Mouse (Mus musculus) MEL (cell line): ENCODE measurements around the gene Ptchd1. TPM values are rescaled to one million over a fixed set of nuclear protein-coding genes. Genes with fewer than 3 reads are reported as not detected.

Experiments
- DNase-seq: peaks from one replicate; pipeline ENCODE4 v3.0.0; 2011; ENCODE audit warnings: low read depth, low spot score
- H3K27ac ChIP-seq: 2 replicates; pipeline ENCODE4 v1.5.1; 2012; ENCODE audit warnings: low read depth, mild to moderate bottlenecking, control low read depth, low read length, moderate library complexity; ENCODE audit not compliant: control insufficient read depth
- H3K27me3 ChIP-seq, 2 experiments: fragments of 150-350 bp in 1 of 2; sonication (generic) in 1 of 2; 2 replicates each; pipeline ENCODE4 v1.6.1; 2012; ENCODE audit warnings: low read length in 2 of 2, mild to moderate bottlenecking in 2 of 2, improper control_type of control experiment in 1 of 2, moderate library complexity in 1 of 2; ENCODE audit not compliant: insufficient read depth in 2 of 2, control insufficient read depth in 1 of 2
- H3K36me3 ChIP-seq, 2 experiments: 2 replicates each; pipeline ENCODE4 v1.6.1; 2012 to 2014; ENCODE audit warnings: low read length in 2 of 2, improper control_type of control experiment in 1 of 2, inconsistent platforms in 1 of 2, mild to moderate bottlenecking in 1 of 2; ENCODE audit not compliant: insufficient read depth in 2 of 2, control insufficient read depth in 1 of 2
- H3K4me1 ChIP-seq, 2 experiments: fragments of 150-350 bp in 1 of 2; sonication (generic) in 1 of 2; 2 replicates each; pipeline ENCODE4 v1.6.1; 2012; ENCODE audit warnings: low read length in 2 of 2, improper control_type of control experiment in 1 of 2, mild to moderate bottlenecking in 1 of 2; ENCODE audit not compliant: insufficient read depth in 2 of 2, control insufficient read depth in 1 of 2
- H3K4me3 ChIP-seq, 2 experiments: fragments of 150-350 bp in 1 of 2; sonication (generic) in 1 of 2; 2 replicates each; pipeline ENCODE4 v1.5.1; 2012; ENCODE audit warnings: low read depth in 2 of 2, low read length in 2 of 2, mild to moderate bottlenecking in 2 of 2, moderate library complexity in 2 of 2, control low read depth in 1 of 2, improper control_type of control experiment in 1 of 2; ENCODE audit not compliant: control insufficient read depth in 1 of 2, insufficient read depth in 1 of 2
- H3K79me2 ChIP-seq: 2 replicates; pipeline ENCODE4 v1.6.1; 2012; ENCODE audit warnings: mild to moderate bottlenecking, low read length, moderate library complexity; ENCODE audit not compliant: control insufficient read depth, poor library complexity, insufficient read depth
- H3K9ac ChIP-seq: 2 replicates; pipeline ENCODE4 v1.6.1; 2012; ENCODE audit warnings: low read depth, mild to moderate bottlenecking, control low read depth, low read length, moderate library complexity; ENCODE audit not compliant: control insufficient read depth, poor library complexity, severe bottlenecking
- H3K9me3 ChIP-seq: fragments of 150-350 bp; sonication (generic); replicated peaks from 2 replicates; pipeline ENCODE4 v1.6.1; 2012; ENCODE audit warnings: mild to moderate bottlenecking, low read length, improper control_type of control experiment, moderate library complexity; ENCODE audit not compliant: insufficient read depth
- CHD2 ChIP-seq: IDR thresholded peaks from 2 replicates; pipeline ENCODE4 v1.6.1; 2011; ENCODE audit warnings: low read length, improper control_type of control experiment
- EP300 ChIP-seq, 2 experiments: IDR thresholded peaks; 2 replicates each; pipeline ENCODE4 v1.6.1; 2011; ENCODE audit warnings: improper control_type of control experiment in 2 of 2, low read length in 2 of 2, low read depth in 1 of 2, mild to moderate bottlenecking in 1 of 2
- GABPA ChIP-seq: IDR thresholded peaks from 2 replicates; pipeline ENCODE4 v1.6.1; 2012; ENCODE audit warnings: low read depth, mild to moderate bottlenecking, inconsistent platforms, low read length, improper control_type of control experiment, moderate library complexity
- GATA1 ChIP-seq: IDR thresholded peaks from 2 replicates; pipeline ENCODE4 v1.6.1; 2011; ENCODE audit warnings: low read depth, low read length, improper control_type of control experiment
- MEF2A ChIP-seq: IDR thresholded peaks from 2 replicates; pipeline ENCODE4 v1.6.1; 2014; ENCODE audit warnings: low read depth, mild to moderate bottlenecking, inconsistent platforms, low read length, improper control_type of control experiment; ENCODE audit not compliant: poor library complexity, insufficient replicate concordance, severe bottlenecking; ENCODE audit errors: extremely low read depth
- MYC ChIP-seq: IDR thresholded peaks from 2 replicates; pipeline ENCODE4 v1.6.1; 2011; ENCODE audit warnings: low read depth, mild to moderate bottlenecking, low read length, improper control_type of control experiment, moderate library complexity
- POLR2AphosphoS2 ChIP-seq: IDR thresholded peaks from 2 replicates; pipeline ENCODE4 v1.6.1; 2011; ENCODE audit warnings: low read length, improper control_type of control experiment
- POLR2AphosphoS5 ChIP-seq: IDR thresholded peaks from 2 replicates; pipeline ENCODE4 v1.6.1; 2012; ENCODE audit warnings: low read depth, borderline replicate concordance, mild to moderate bottlenecking, inconsistent platforms, low read length, moderate library complexity, mixed read lengths
- RCOR1 ChIP-seq: IDR thresholded peaks from 2 replicates; pipeline ENCODE4 v1.6.1; 2012; ENCODE audit warnings: low read depth, mild to moderate bottlenecking, inconsistent platforms, low read length, improper control_type of control experiment
- TAL1 ChIP-seq: IDR thresholded peaks from 2 replicates; pipeline ENCODE4 v1.6.1; 2012; ENCODE audit warnings: mild to moderate bottlenecking, inconsistent platforms, low read length, moderate library complexity, mixed read lengths
- TBP ChIP-seq: IDR thresholded peaks from 2 replicates; pipeline ENCODE4 v1.8.0; 2011; ENCODE audit warnings: low read depth, low read length, improper control_type of control experiment
- ZKSCAN1 ChIP-seq: IDR thresholded peaks from 2 replicates; pipeline ENCODE4 v1.6.1; 2012; ENCODE audit warnings: low read depth, mild to moderate bottlenecking, inconsistent platforms, low read length, improper control_type of control experiment, moderate library complexity
- polyA plus RNA-seq, 2 experiments: library from polyadenylated mRNA; stranded (reverse) in 1 of 2; unstranded in 1 of 2; fragments of >175 nt in 1 of 2; fragments of >200 nt in 1 of 2; gene quantifications; 2 replicates each; pipeline versions ENCODE4 v1.2.1 to v1.2.4; 2012; ENCODE audit warnings: low replicate concordance in 2 of 2, low read depth in 1 of 2; ENCODE audit not compliant: insufficient read length in 2 of 2, insufficient read depth in 1 of 2, missing spikeins in 1 of 2
- total RNA-seq: library from RNA; depleted of rRNA; stranded (reverse); fragments of 300-350 nt; gene quantifications from 2 replicates; pipeline ENCODE4 v1.2.3, GENCODE M21; 2012

Ptchd1 gene
- total and polyA plus RNA-seq, 3 experiments: not detected

GRCm38 (mm10) chrX:155592467-155592866 lies 31.1 kb downstream of the Ptchd1 start:
- H3K4me3 ChIP-seq: no peak overlapping the region
- H3K36me3 ChIP-seq: no peaks in the 10 kb centered on the region
- no peak for TF ChIP-seq POLR2AphosphoS5
- TF ChIP-seq GATA1: no peak
- no peak for TF ChIP-seq POLR2AphosphoS2
- no peak for TF ChIP-seq CHD2
- no peak for TF ChIP-seq MYC
- TF ChIP-seq ZKSCAN1: no peak
- no peak for TF ChIP-seq TAL1
- no peaks in the 10 kb centered on the region for H3K9me3 ChIP-seq
- no peak overlapping the region for H3K9ac ChIP-seq
- H3K79me2 ChIP-seq: no peaks in the 10 kb centered on the region
- DNase-seq: no peak
- no peak overlapping the region for H3K27ac ChIP-seq
- no peaks in the 10 kb centered on the region for H3K4me1 ChIP-seq
- H3K27me3 ChIP-seq: no peaks in the 10 kb centered on the region

DNA sequence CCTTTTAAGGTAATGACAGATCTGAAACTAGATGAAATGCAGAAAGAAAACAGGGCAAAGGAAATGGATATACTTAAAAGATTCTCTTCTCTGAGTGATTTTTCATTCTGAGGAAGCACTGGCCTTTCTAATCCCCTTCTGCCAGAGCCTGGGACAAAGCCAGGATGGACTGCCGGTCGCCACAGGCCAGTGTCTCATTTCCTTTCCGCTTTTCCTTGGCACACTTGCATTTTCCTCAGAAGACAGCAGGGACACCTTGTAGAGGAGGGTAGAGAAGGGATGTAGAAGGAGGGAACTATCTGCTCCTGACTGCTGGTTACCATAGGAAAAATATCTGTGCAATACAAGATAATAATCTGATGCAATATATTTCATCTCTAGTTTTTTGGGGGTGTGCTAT lies 32.1 kb downstream of the Ptchd1 start:
- H3K27ac ChIP-seq: no peak overlapping the region
- H3K9ac ChIP-seq: no peak overlapping the region
- H3K9me3 ChIP-seq: no peaks in the 10 kb centered on the region
- TF ChIP-seq TBP: no peak
- H3K36me3 ChIP-seq: no peaks in the 10 kb centered on the region
- H3K27me3 ChIP-seq: no peaks in the 10 kb centered on the region
- H3K79me2 ChIP-seq: no peaks in the 10 kb centered on the region
- H3K4me1 ChIP-seq: no peaks in the 10 kb centered on the region
- DNase-seq: no peak
- H3K4me3 ChIP-seq: no peak overlapping the region

- DNase-seq: peak; percentile 59
- H3K9me3 ChIP-seq: no peaks in the 10 kb centered on the region
- no peaks in the 10 kb centered on the region for H3K27me3 ChIP-seq
- no peaks in the 10 kb centered on the region for H3K4me1 ChIP-seq
- H3K27ac ChIP-seq: no peak overlapping the region
- no peak overlapping the region for H3K4me3 ChIP-seq
- H3K9ac ChIP-seq: no peak overlapping the region
- no peaks in the 10 kb centered on the region for H3K36me3 ChIP-seq
- TF ChIP-seq MEF2A (no peak), GATA1 (peak; percentile 33; the same call in 1 of the 2 replicates), TAL1 (peak; percentile 45; the same call in 1 of the 2 replicates), GABPA (no peak), RCOR1 (peak; percentile 41; the same call in 1 of the 2 replicates), EP300 (IDR thresholded peaks at IDR 0.05; ENCODE audit: low read depth in 1 of 2, low read length in 2 of 2) (peak in 1 of 2 experiments; percentile 13; a peak in 1 of 4 replicates)
- H3K79me2 ChIP-seq: no peaks in the 10 kb centered on the region
Measured at GRCm38 (mm10) chrX:155584586-155584985, 39.0 kb downstream of the Ptchd1 start.
